ENCODE assay signal across 33 mouse cellular contexts in the genomic region with DNA sequence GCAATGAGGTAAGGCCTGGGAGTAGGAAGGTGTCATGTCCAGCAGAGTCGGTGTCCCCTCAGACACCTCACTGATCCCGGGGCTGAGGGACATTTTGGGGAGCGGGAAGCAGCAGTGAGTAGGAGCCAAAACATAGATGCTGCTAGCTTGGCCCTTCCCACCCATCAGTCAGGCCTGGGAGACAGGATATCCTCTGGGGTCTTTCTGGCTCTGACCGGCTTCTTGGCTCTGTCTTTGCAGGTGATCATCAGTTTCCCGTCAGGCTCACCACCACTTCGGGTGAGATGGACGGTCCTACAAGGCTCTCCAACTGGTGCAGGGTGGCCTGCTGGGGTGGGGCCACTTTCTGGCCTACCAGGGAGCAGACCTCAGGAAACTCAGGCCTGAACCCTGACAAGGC. TPM values are rescaled to one million over a fixed set of nuclear protein-coding genes. Genes with fewer than 3 reads are reported as not detected.
"Had no signal": no experiment of that assay in that cellular context is flagged by ENCODE, and none has a peak within 500 bp of the region (broad histone marks: within the 10 kb centered on the region; RNA-seq: fewer than 3 reads in every experiment).

No protein-coding gene starts in this region.

- H3K4me2 ChIP-seq: heart, embryonic 11.5 days; heart, embryonic 12.5 days; heart, embryonic 13.5 days; heart, embryonic 15.5 days; hindbrain, embryonic 12.5 days; hindbrain, embryonic 13.5 days; hindbrain, embryonic 14.5 days; hindbrain, embryonic 15.5 days; intestine, embryonic 15.5 days; kidney, embryonic 15.5 days had no signal

- H3K9me3 ChIP-seq: heart, embryonic 10.5 days; heart, embryonic 12.5 days; heart, embryonic 13.5 days; heart, embryonic 15.5 days; hindbrain, embryonic 10.5 days; hindbrain, embryonic 15.5 days; intestine, embryonic 15.5 days; kidney, embryonic 15.5 days had no signal

- H3K27ac ChIP-seq: heart, embryonic 13.5 days; heart, embryonic 15.5 days; hindbrain, embryonic 10.5 days; hindbrain, embryonic 12.5 days; hindbrain, embryonic 13.5 days; hindbrain, embryonic 14.5 days; hindbrain, embryonic 15.5 days; hindbrain, postnatal 0 days; intestine, embryonic 15.5 days; kidney, embryonic 15.5 days; kidney, postnatal 0 days; layer of hippocampus, adult 2 months; left cerebral cortex, adult 2 months had no signal

- H3K27me3 ChIP-seq: heart, embryonic 12.5 days; heart, embryonic 13.5 days; heart, embryonic 15.5 days; hindbrain, embryonic 12.5 days; hindbrain, embryonic 13.5 days; hindbrain, embryonic 15.5 days; intestine, embryonic 15.5 days; kidney, embryonic 15.5 days had no signal

- H3K4me3 ChIP-seq: heart, embryonic 10.5 days; heart, embryonic 12.5 days; heart, embryonic 13.5 days; heart, embryonic 15.5 days; hindbrain, embryonic 10.5 days; hindbrain, embryonic 12.5 days; hindbrain, embryonic 13.5 days; hindbrain, embryonic 15.5 days; intestine, embryonic 15.5 days; kidney, embryonic 15.5 days; layer of hippocampus, adult 2 months; left cerebral cortex, adult 2 months had no signal

- H3K9ac ChIP-seq: heart, embryonic 12.5 days; heart, embryonic 15.5 days; hindbrain, embryonic 12.5 days; hindbrain, embryonic 14.5 days; hindbrain, embryonic 15.5 days; intestine, embryonic 15.5 days; kidney, embryonic 15.5 days had no signal

- DNase-seq: heart, postnatal 10 days; heart, postnatal 14 days; heart, postnatal 36 days; heart, postnatal 4 days; kidney, adult 11 months; kidney, adult 18-20 months; kidney, adult 8-10 months; kidney, adult 9 months; kidney, postnatal 10 days; kidney, postnatal 14 days; kidney, postnatal 4 days; layer of hippocampus, adult 9-11 months; layer of hippocampus, postnatal 36 days had no signal

- ATAC-seq: hindbrain, embryonic 16.5 days; hindbrain, postnatal 0 days; inflammation-experienced regulatory T-cells, adult 6 months; intestine, embryonic 15.5 days; intestine, embryonic 16.5 days; intestine, postnatal 0 days had no signal

RNA-seq across cellular contexts. Expression of a gene that starts 31.3 kb away (rescaled TPM):
- polyA plus RNA-seq: inflammation-experienced regulatory T-cells, adult 6 months had no signal
